Mouse (Mus musculus): ENCODE results near the gene Serinc5.

DNA sequence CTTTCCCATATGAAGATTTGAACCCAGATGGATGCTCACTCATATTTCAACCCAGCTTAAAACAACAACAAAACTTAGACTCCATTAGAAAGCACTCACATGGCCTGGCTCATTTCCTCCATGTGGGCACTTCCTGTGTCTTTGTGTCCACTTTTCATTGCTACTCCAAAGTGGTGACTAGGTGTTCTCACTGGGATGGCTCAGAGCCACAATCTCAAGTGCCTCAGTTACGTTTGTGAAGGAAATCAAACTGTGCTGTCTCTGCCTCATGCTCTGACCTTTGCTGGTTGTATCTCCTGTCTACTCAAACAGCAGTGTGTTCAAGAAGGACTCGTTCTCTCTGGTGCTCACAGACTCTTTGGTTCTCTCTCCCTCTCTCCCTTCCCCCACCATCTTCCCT, 70.7 kb downstream of the Serinc5 start:
- no peak for TF ChIP-seq POLR2A (IDR thresholded peaks at IDR 0.05; ENCODE audit: insufficient read depth, low read length)
- TF ChIP-seq CTCF (IDR thresholded peaks at IDR 0.05; ENCODE audit: low read depth, low read length), result no peak
- TF ChIP-seq EP300 (IDR thresholded peaks at IDR 0.05; ENCODE audit: insufficient read depth, low read depth, low read length), result no peak
